Mouse (Mus musculus): ENCODE data around the gene Cabcoco1. TPM values are rescaled to one million over a fixed set of nuclear protein-coding genes. Genes with fewer than 3 reads are reported as not detected.

Cabcoco1 gene
- polyA plus RNA-seq, 1 experiment from 2014 or later = 2.1 TPM

DNA sequence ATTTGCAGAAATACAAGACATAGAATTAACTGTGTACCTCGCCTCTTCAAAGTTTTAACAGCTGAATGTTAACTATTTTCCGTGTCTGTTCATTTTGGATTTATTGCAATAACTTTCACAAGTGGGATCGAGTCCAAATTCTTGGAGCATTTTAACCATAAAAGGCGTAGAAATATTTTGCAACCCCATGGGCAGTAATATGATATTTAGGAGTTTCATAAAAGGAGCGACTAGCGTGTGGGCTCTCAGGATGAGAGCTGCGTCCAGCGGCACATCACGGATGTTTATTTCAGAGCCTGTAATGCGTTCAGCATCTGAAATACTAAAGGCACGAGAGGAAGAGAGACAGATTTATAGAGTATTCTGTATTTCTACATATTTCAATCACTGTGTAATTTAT lies 50.1 kb downstream of the Cabcoco1 start:
- Histone ChIP-seq H3K4me3 (ENCODE audit: low read depth, low read length) (no peak overlapping the region), H3K27me3 (ENCODE audit: control insufficient read depth, insufficient read depth, low read depth, low read length) (no peaks in the 10 kb centered on the region), H3K4me2 (ENCODE audit: low read depth, low read length) (no peak overlapping the region), H3K9me3 (replicated peaks; ENCODE audit: control insufficient read depth, low read length) (no peaks in the 10 kb centered on the region), H3K36me3 (ENCODE audit: control insufficient read depth, insufficient read depth) (no peaks in the 10 kb centered on the region), H3K9ac (ENCODE audit: low read depth, low read length) (no peak overlapping the region), H3K4me1 (ENCODE audit: control insufficient read depth, low read depth, low read length) (no peaks in the 10 kb centered on the region), H3K27ac (ENCODE audit: low read length) (no peak overlapping the region)
- ATAC-seq (ENCODE audit: low read depth) = no peak
- WGBS (ENCODE audit: insufficient replicate concordance) = 72% methylated on average over 11 of the region's 11 CpGs

DNA sequence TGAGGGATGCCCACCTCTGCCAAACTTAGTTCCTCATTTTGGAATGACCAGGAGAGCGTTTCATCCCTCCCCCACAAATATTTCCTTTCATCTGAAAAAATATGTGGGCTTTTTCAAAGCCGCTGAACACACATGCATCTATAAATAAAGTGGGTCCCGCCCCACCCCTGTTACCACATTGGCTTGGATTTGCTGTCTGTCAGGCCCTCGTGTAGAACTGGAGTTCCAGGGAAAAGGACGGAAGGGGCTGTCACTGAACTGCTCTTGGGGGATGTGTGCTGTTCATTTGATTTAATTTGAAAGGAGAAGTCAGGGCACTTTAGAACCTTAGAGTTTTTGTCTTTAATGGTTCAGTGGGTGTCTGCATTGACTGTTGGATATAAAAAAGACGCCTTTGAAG lies 50.9 kb downstream of the Cabcoco1 start:
- 31% methylated on average over 6 of the region's 6 CpGs for WGBS (ENCODE audit: insufficient replicate concordance)
- Histone ChIP-seq H3K9ac (ENCODE audit: low read depth, low read length) (no peak overlapping the region), H3K36me3 (ENCODE audit: control insufficient read depth, insufficient read depth) (no peaks in the 10 kb centered on the region), H3K4me1 (ENCODE audit: control insufficient read depth, low read depth, low read length) (no peaks in the 10 kb centered on the region), H3K27ac (ENCODE audit: low read length) (no peak overlapping the region), H3K27me3 (ENCODE audit: control insufficient read depth, insufficient read depth, low read depth, low read length) (no peaks in the 10 kb centered on the region), H3K4me3 (ENCODE audit: low read depth, low read length) (no peak overlapping the region), H3K4me2 (ENCODE audit: low read depth, low read length) (no peak overlapping the region), H3K9me3 (replicated peaks; ENCODE audit: control insufficient read depth, low read length) (no peaks in the 10 kb centered on the region)
- no peak for ATAC-seq (ENCODE audit: low read depth)

DNA sequence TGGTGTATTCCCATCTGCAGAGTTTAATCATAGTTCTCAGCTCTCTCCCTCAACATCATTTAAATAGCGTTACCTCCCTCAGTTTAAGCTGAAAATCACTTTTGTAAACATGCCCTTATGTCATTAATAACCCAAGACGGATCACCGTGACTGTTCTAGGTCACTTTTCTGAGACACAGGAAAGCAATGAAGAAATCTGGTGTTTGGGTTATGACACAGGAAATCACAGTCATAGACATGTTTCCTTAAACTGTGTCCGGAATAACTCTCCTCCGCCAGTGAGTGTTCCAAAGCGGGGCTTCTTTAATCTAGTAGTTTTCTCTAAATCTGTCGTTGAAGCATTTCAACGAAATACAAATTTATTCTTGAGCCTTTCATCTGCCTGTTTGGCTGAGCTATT lies 68.9 kb downstream of the Cabcoco1 start:
- Histone ChIP-seq H3K27ac (ENCODE audit: low read length) (no peak overlapping the region), H3K27me3 (ENCODE audit: control insufficient read depth, insufficient read depth, low read depth, low read length) (no peaks in the 10 kb centered on the region), H3K9ac (ENCODE audit: low read depth, low read length) (no peak overlapping the region), H3K4me1 (ENCODE audit: control insufficient read depth, low read depth, low read length) (no peaks in the 10 kb centered on the region), H3K4me3 (ENCODE audit: low read depth, low read length) (no peak overlapping the region), H3K9me3 (replicated peaks; ENCODE audit: control insufficient read depth, low read length) (no peaks in the 10 kb centered on the region), H3K36me3 (ENCODE audit: control insufficient read depth, insufficient read depth) (no peaks in the 10 kb centered on the region), H3K4me2 (ENCODE audit: low read depth, low read length) (no peak overlapping the region)
- no peak for ATAC-seq (ENCODE audit: low read depth)
- 44% methylated on average over 8 of the region's 8 CpGs for WGBS (ENCODE audit: insufficient replicate concordance)

DNA sequence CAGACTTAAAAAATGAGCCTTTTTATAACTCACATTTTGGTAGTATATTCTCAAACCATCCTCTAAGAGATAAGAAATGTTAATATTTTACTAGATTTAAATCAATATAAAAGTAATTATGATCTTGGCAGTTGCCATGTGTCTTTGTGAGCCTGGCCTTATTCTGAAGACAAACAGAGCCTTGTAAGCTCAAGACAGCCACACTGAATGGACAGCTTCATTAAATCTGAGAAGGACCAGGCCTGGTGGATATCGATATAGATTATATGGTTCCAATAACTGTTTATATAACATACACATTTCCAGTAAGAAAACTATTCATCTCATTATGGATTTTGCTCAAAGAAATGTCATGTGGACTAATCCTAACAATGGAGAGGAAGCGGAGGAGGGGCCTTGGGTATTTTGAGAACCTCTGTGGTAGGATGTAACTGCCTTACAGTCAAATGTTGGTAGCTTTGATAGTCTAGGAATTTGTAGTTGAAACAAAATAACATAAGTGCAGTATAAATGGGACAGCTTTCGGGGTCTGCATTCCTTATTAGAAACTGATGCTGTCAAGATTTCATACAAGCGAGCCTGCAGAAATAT lies 75.9 kb downstream of the Cabcoco1 start:
- H3K27me3 ChIP-seq (ENCODE audit: control insufficient read depth, insufficient read depth, low read depth, low read length) = no peaks in the 10 kb centered on the region
- no peak for ATAC-seq (ENCODE audit: low read depth)

DNA sequence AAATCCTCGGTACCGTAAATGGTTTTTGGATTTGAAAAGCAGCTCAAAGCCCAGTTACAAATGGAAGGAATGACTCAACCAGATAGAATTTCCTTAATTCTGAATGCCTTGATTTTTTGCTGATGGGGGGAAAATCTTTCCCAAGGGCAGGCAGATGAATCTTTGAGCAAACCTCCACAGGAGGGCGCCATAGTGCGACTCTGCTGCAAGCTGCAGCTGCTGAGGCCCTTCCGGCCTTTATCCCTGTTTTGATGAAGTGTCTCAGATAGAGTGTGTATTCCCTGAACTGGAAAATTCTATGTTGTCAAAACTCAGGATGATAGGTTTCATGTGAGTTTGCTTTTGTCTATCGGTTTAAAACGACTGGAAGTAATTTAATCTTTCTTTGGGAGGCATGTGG lies 76.8 kb downstream of the Cabcoco1 start:
- no peak overlapping the region for H3K4me3 ChIP-seq (ENCODE audit: low read depth, low read length)
- H3K4me1 ChIP-seq (ENCODE audit: control insufficient read depth, low read depth, low read length) = no peaks in the 10 kb centered on the region
- H3K4me2 ChIP-seq (ENCODE audit: low read depth, low read length) = no peak overlapping the region
- H3K27ac ChIP-seq (ENCODE audit: low read length) = no peak overlapping the region
- H3K27me3 ChIP-seq (ENCODE audit: control insufficient read depth, insufficient read depth, low read depth, low read length) = no peaks in the 10 kb centered on the region
- 35% methylated on average over 7 of the region's 7 CpGs for WGBS (ENCODE audit: insufficient replicate concordance)
- ATAC-seq (ENCODE audit: low read depth) = no peak
- H3K36me3 ChIP-seq (ENCODE audit: control insufficient read depth, insufficient read depth) = no peaks in the 10 kb centered on the region
- H3K9me3 ChIP-seq (replicated peaks; ENCODE audit: control insufficient read depth, low read length) = no peaks in the 10 kb centered on the region
- no peak overlapping the region for H3K9ac ChIP-seq (ENCODE audit: low read depth, low read length)

More for the DNA sequence above, 75.9 kb downstream of the Cabcoco1 start:
- Histone ChIP-seq H3K9me3 (replicated peaks; ENCODE audit: control insufficient read depth, low read length) (no peaks in the 10 kb centered on the region), H3K4me1 (ENCODE audit: control insufficient read depth, low read depth, low read length) (no peaks in the 10 kb centered on the region), H3K4me2 (ENCODE audit: low read depth, low read length) (no peak overlapping the region), H3K9ac (ENCODE audit: low read depth, low read length) (no peak overlapping the region), H3K4me3 (ENCODE audit: low read depth, low read length) (no peak overlapping the region), H3K27ac (ENCODE audit: low read length) (no peak overlapping the region), H3K36me3 (ENCODE audit: control insufficient read depth, insufficient read depth) (no peaks in the 10 kb centered on the region)
- WGBS (ENCODE audit: insufficient replicate concordance) = 62% methylated on average over 4 of the region's 4 CpGs

DNA sequence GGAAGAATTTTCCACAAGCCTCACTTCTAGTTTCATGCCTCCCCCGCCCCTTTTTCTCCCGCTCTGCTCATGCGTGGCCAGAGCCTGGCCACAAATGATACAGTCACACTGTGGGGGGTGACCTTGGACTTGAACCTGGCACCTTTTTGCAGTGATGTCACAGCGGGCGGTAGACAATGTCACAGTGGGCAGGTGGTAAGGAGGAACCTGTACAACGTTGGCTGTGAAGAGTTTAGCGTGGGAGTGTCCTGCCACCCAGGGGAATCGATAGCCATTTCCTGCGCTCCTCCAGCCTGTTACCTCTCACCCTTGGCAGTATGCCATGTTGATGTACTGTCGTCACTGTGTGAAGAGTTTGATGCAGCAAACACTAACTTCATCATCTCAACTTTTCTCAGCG lies 81.9 kb downstream of the Cabcoco1 start:
- Histone ChIP-seq H3K9me3 (replicated peaks; ENCODE audit: control insufficient read depth, low read length) (no peaks in the 10 kb centered on the region), H3K9ac (ENCODE audit: low read depth, low read length) (no peak overlapping the region), H3K4me3 (ENCODE audit: low read depth, low read length) (no peak overlapping the region), H3K4me2 (ENCODE audit: low read depth, low read length) (no peak overlapping the region), H3K36me3 (ENCODE audit: control insufficient read depth, insufficient read depth) (no peaks in the 10 kb centered on the region), H3K27ac (ENCODE audit: low read length) (no peak overlapping the region), H3K4me1 (ENCODE audit: control insufficient read depth, low read depth, low read length) (no peaks in the 10 kb centered on the region), H3K27me3 (ENCODE audit: control insufficient read depth, insufficient read depth, low read depth, low read length) (no peaks in the 10 kb centered on the region)
- ATAC-seq (ENCODE audit: low read depth) = no peak
- 63% methylated on average over 11 of the region's 11 CpGs for WGBS (ENCODE audit: insufficient replicate concordance)

DNA sequence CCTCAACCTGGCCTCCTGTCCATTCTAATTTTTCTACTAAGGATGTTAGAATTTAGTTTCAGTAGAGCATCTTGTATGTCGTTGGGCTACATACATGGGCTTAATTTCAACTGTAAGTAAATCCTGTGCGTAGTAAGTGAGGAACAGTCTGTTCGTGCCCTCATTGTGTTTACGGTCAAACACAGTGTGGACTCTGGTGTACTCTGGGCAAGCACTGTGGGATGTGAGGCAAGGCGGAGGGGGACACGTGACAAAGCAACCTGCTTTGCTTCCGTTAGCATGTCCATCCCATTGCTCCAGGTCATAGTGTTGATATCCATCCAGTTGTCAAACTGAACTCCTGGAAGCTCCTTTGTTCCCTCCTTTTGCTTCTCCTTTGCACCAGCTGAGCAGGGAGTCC lies 84.7 kb downstream of the Cabcoco1 start:
- no peak for ATAC-seq (ENCODE audit: low read depth)
- WGBS (ENCODE audit: insufficient replicate concordance) = 71% methylated on average over 7 of the region's 7 CpGs
- Histone ChIP-seq H3K9ac (ENCODE audit: low read depth, low read length) (no peak overlapping the region), H3K4me1 (ENCODE audit: control insufficient read depth, low read depth, low read length) (no peaks in the 10 kb centered on the region), H3K36me3 (ENCODE audit: control insufficient read depth, insufficient read depth) (no peaks in the 10 kb centered on the region), H3K9me3 (replicated peaks; ENCODE audit: control insufficient read depth, low read length) (0 out of 2 replicates have a peak, but pooled peaks cover 2% of the 10 kb centered on the region), H3K4me2 (ENCODE audit: low read depth, low read length) (no peak overlapping the region), H3K27me3 (ENCODE audit: control insufficient read depth, insufficient read depth, low read depth, low read length) (no peaks in the 10 kb centered on the region), H3K4me3 (ENCODE audit: low read depth, low read length) (no peak overlapping the region), H3K27ac (ENCODE audit: low read length) (no peak overlapping the region)

DNA sequence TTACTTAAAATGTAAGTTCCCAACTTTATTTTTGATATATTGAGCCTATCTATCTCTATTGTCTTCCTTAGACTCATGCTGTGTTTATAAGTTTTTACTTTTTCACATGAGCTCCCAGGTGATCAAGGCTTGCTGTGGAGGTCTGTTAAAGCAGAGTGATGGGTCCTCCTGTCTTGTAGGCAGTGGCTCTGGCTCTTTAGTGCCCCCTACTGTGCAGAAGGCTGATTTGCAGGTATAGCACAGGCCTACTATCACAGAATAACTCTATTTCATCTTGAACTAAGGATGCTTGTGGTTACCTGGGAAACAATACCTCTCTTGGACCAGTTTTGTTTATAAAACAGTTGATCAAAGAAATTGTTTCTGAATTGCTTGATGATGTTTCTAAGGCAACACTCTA lies 87.2 kb downstream of the Cabcoco1 start:
- Histone ChIP-seq H3K4me2 (ENCODE audit: low read depth, low read length) (no peak overlapping the region), H3K4me3 (ENCODE audit: low read depth, low read length) (no peak overlapping the region), H3K27me3 (ENCODE audit: control insufficient read depth, insufficient read depth, low read depth, low read length) (no peaks in the 10 kb centered on the region), H3K36me3 (ENCODE audit: control insufficient read depth, insufficient read depth) (no peaks in the 10 kb centered on the region), H3K9me3 (replicated peaks; ENCODE audit: control insufficient read depth, low read length) (0 out of 2 replicates have a peak, but pooled peaks cover 2% of the 10 kb centered on the region), H3K4me1 (ENCODE audit: control insufficient read depth, low read depth, low read length) (no peaks in the 10 kb centered on the region), H3K27ac (ENCODE audit: low read length) (no peak overlapping the region), H3K9ac (ENCODE audit: low read depth, low read length) (no peak overlapping the region)
- no peak for ATAC-seq (ENCODE audit: low read depth)

DNA sequence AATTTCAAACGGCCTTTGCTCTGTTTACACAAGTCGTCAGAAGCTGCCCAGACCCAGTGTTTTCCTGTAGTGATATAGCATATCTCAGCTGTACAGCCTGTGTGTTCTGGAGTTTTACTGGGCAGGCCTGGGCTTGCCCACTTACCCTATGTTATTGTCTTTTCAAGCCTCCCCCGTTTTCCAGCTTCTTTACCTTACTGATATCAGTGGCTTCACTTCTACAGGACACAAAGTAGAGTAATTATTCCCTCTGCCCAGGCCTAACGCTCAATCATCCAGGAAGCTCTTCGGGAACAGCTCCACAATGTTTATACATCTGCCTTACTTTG lies 94.9 kb downstream of the Cabcoco1 start:
- Histone ChIP-seq H3K36me3 (ENCODE audit: control insufficient read depth, insufficient read depth) (no peaks in the 10 kb centered on the region), H3K4me3 (ENCODE audit: low read depth, low read length) (no peak overlapping the region), H3K9ac (ENCODE audit: low read depth, low read length) (no peak overlapping the region), H3K4me2 (ENCODE audit: low read depth, low read length) (peak overlapping the region; percentile 43; the same call in 1 of the 2 replicates), H3K4me1 (ENCODE audit: control insufficient read depth, low read depth, low read length) (peaks cover 10% of the 10 kb centered on the region), H3K27ac (ENCODE audit: low read length) (peak overlapping the region; percentile 87), H3K27me3 (ENCODE audit: control insufficient read depth, insufficient read depth, low read depth, low read length) (no peaks in the 10 kb centered on the region), H3K9me3 (replicated peaks; ENCODE audit: control insufficient read depth, low read length) (no peaks in the 10 kb centered on the region)
- ATAC-seq (ENCODE audit: low read depth) = peak; percentile 90
- WGBS (ENCODE audit: insufficient replicate concordance) = 17% methylated on average over 5 of the region's 5 CpGs

All from liver, embryonic 16.5 days (tissue).